Mouse (Mus musculus): ENCODE measurements around the gene Pkn3.

DNA sequence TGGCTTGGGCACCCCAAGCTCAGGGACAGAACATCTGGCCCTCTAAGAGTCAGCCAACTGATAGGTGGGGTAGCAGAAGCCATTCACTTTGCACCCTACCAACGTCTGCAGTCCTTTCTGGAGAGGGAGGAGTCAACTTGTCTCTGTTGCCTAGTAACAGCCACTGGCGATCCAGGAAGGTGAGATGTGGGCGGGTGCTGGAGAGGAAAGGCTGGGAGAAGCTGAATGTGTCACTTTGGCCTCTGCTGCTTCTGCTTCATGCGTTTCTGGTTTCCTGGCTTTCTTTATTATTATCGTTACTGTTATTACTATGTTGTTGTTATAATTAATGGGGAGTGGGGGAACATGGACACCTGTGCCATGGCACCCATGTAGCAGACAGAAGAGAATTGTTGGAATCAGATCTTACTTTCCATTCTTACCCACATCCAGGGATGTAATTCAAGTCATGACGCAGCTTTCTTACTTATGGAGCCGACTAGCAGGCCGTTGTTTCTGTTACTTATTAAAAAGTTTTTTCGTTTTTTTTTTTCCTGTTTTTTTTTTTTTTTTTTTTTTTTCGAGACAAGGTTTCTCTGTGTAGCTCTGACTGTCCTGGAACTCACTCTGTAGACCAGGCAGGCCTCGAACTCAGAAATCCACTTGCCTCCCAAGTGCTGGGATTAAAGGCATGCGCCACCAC lies 20.1 kb upstream of the Pkn3 start, which contains the start of gene Set:
- TF ChIP-seq CTCF (IDR thresholded peaks at IDR 0.05; ENCODE audit: borderline replicate concordance, control insufficient read depth, extremely low read depth, insufficient read depth, low read length, poor library complexity) (no peak), POLR2A (IDR thresholded peaks at IDR 0.05; ENCODE audit: control insufficient read depth, extremely low read depth, insufficient read depth, low read length, poor library complexity) (no peak)

Measured in thymus, adult 2 months (tissue).